Comparison of ENCODE assay signal across 18 mouse cellular contexts in the genomic region with DNA sequence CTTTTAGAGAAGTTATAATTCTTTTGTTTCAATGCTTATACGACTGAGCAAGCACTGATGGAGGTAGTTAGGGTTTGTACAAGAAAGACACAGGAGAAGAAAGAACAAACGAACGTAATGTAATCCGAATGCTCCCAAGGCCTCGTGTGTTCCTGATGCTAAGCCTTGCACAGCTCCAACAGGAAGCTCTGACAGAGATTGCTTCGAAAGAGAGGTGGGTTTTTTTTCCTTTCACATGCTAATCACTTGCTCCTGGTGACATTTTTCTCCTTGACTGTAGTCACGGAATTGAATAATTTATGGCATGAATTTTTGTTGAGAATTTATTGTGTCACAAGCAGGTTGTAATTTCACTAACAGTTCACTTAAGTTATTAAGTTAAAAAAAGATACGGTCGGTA.
"Had no signal": no experiment of that assay in that cellular context is flagged by ENCODE, and none has a peak within 500 bp of the region (broad histone marks: within the 10 kb centered on the region; RNA-seq: fewer than 3 reads in every experiment).

No protein-coding gene starts in this region.

- H3K4me3 ChIP-seq: liver, embryonic 15.5 days; lung, embryonic 15.5 days; megakaryocyte, embryonic 14.5 days; midbrain, embryonic 12.5 days; neural tube, embryonic 12.5 days; stomach, embryonic 15.5 days had no signal

- H3K4me2 ChIP-seq: liver, embryonic 15.5 days; lung, embryonic 15.5 days; midbrain, embryonic 12.5 days; neural tube, embryonic 12.5 days; stomach, embryonic 15.5 days had no signal

- H3K9me3 ChIP-seq: lung, embryonic 15.5 days; stomach, embryonic 15.5 days had no signal

- DNase-seq: liver, postnatal 0 days; lung, adult 2 months; lung, postnatal 14 days; lung, postnatal 36 days; right cerebral cortex, postnatal 14 days; thymus, adult 2 months; thymus, postnatal 25 days; thymus, postnatal 4 days had no signal

- H3K27ac ChIP-seq: liver, embryonic 15.5 days; lung, embryonic 15.5 days; macrophage; midbrain, embryonic 12.5 days; neural tube, embryonic 12.5 days; stomach, embryonic 15.5 days; stomach, postnatal 0 days had no signal

- H3K36me3 ChIP-seq: liver, embryonic 15.5 days; lung, embryonic 15.5 days; midbrain, embryonic 12.5 days; neural tube, embryonic 12.5 days; stomach, embryonic 15.5 days had no signal

- ATAC-seq: liver, postnatal 0 days; lung, postnatal 0 days; midbrain, embryonic 16.5 days had no signal

- H3K27me3 ChIP-seq: liver, embryonic 15.5 days; lung, embryonic 15.5 days; megakaryocyte, embryonic 14.5 days; midbrain, embryonic 12.5 days; neural tube, embryonic 12.5 days; stomach, embryonic 15.5 days had no signal

- H3K4me1 ChIP-seq: liver, embryonic 15.5 days; lung, embryonic 15.5 days; megakaryocyte, embryonic 14.5 days; midbrain, embryonic 12.5 days; neural tube, embryonic 12.5 days; stomach, embryonic 15.5 days had no signal

- H3K9ac ChIP-seq: liver, embryonic 15.5 days; liver, postnatal 0 days; lung, embryonic 15.5 days; midbrain, embryonic 12.5 days; neural tube, embryonic 12.5 days; stomach, embryonic 15.5 days had no signal
